8 mouse cellular contexts compared by ENCODE assay signal in the genomic region with DNA sequence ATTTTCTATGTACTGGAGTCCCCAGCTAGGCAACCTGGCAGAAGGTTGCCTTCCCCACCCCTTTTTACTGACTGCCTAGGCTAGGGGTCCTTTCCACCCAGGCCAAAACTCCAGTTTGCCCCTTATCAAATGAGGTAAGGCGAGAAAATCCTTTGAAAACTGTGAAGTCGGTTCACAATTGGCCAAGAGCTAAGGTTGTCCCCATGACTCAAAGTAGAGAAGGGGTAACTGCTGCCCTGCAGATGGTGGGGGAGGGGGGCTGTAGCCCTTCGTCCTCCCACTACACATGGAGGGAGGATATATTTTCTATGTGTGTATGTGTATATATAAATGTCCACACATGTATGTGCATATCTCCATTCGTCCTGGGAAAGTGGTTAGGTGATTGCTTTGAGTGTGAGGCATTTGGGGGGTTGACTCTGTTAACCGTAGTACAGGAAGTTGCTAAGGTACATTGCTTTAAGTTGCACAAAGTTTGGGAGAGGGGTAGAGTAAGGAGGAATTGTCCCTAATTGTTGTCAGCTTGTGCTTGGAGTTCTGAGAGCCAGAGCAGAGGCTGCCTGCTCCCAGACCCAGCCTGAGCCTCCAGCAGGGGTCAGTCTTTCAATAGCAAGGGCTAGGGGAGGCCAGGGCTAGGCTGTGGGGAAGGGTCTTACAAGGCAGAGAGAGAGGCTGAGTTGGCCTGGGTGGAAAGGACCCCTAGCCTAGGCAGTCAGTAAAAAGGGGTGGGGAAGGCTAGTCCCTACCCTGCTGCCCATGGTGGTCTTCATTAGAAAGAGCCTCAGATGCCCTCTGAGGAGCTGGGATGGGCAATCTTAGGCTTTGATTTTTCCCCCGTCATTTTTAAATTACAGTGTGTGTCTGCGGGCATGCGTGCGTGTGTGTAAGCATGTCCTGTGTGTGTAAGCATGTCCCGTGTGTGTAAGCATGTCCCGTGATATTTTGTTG. TPM values are rescaled to one million over a fixed set of nuclear protein-coding genes. Genes with fewer than 3 reads are reported as not detected.
DNase-seq lines count a peak whose midpoint lies in the region; ATAC-seq and TF ChIP-seq lines count a peak whose summit lies in the region.

No protein-coding gene starts in this region.

- no peak overlapping the region for H3K9ac ChIP-seq in heart, postnatal 0 days (replicated peaks; ENCODE audit: low read depth, low read length)
- H3K9ac ChIP-seq in midbrain, embryonic 11.5 days (ENCODE audit: low read length): 0 out of 2 replicates have a peak overlapping the region, but pooled peaks have one; percentile 17

- intact Hi-C loops in gastrocnemius, postnatal 14 days (cut with DNase I; ENCODE audit: low total_unique reads): loop anchor here (10.0 kb wide), 1 partner anchor 72 kb away; no protein-coding TSS in a partner anchor

- ATAC-seq in heart, postnatal 0 days (ENCODE audit: insufficient read depth, low read depth): no peak
- peak; percentile 63 for ATAC-seq in midbrain, embryonic 11.5 days (ENCODE audit: low FRiP score)

- no peak for TF ChIP-seq EP300 in heart, postnatal 0 days (IDR thresholded peaks at IDR 0.05; ENCODE audit: low read depth)

- H3K27me3 ChIP-seq in heart, postnatal 0 days (ENCODE audit: control insufficient read depth, insufficient read depth, low read length): no peaks in the 10 kb centered on the region
- no peaks in the 10 kb centered on the region for H3K27me3 ChIP-seq in midbrain, embryonic 11.5 days (ENCODE audit: control insufficient read depth, insufficient read depth, low read length)

- H3K4me2 ChIP-seq in heart, postnatal 0 days (ENCODE audit: low read depth, low read length): no peak overlapping the region
- no peak overlapping the region for H3K4me2 ChIP-seq in midbrain, embryonic 11.5 days

- no peaks in the 10 kb centered on the region for H3K9me3 ChIP-seq in heart, postnatal 0 days (replicated peaks; ENCODE audit: control insufficient read depth, low read length)
- H3K9me3 ChIP-seq in midbrain, embryonic 11.5 days (ENCODE audit: control insufficient read depth, low read length): no peaks in the 10 kb centered on the region

- H3K4me1 ChIP-seq in heart, postnatal 0 days (ENCODE audit: control insufficient read depth, insufficient read depth): peaks cover 23% of the 10 kb centered on the region
- H3K4me1 ChIP-seq in midbrain, embryonic 11.5 days (ENCODE audit: control insufficient read depth, insufficient read depth, low read length): peaks cover 26% of the 10 kb centered on the region

- H3K4me3 ChIP-seq in heart, postnatal 0 days (ENCODE audit: low read depth, low read length): no peak overlapping the region
- no peak overlapping the region for H3K4me3 ChIP-seq in midbrain, embryonic 11.5 days (ENCODE audit: low read depth, low read length)

- TF ChIP-seq CTCF in heart, postnatal 0 days (IDR thresholded peaks at IDR 0.05; ENCODE audit: low read depth): peak; percentile 66

- peaks cover 10% of the 10 kb centered on the region for H3K36me3 ChIP-seq in heart, postnatal 0 days (replicated peaks; ENCODE audit: control insufficient read depth, insufficient read depth, low read length)
- peaks cover 2% of the 10 kb centered on the region; the same call in 1 of the 2 replicates for H3K36me3 ChIP-seq in midbrain, embryonic 11.5 days (ENCODE audit: control insufficient read depth, insufficient read depth, low read length)

- 65% methylated on average over 11 of the region's 11 CpGs for WGBS in heart, postnatal 0 days
- WGBS in midbrain, embryonic 11.5 days: 82% methylated on average over 11 of the region's 11 CpGs

- H3K27ac ChIP-seq in heart, postnatal 0 days (ENCODE audit: low read depth): no peak overlapping the region
- H3K27ac ChIP-seq in midbrain, embryonic 11.5 days (ENCODE audit: low read depth, low read length): no peak overlapping the region

- peak; percentile 45 to 72 for DNase-seq in adrenal gland, postnatal 36 days
- DNase-seq in adrenal gland, postnatal 25 days: no peak
- peak; percentile 47 for DNase-seq in thymus, postnatal 14 days
- DNase-seq in thymus, postnatal 36 days: no peak
- DNase-seq in heart, postnatal 0 days (ENCODE audit: low spot score): no peak
- DNase-seq in midbrain, embryonic 11.5 days (ENCODE audit: low spot score, missing footprints): peak; percentile 91
- no peak for DNase-seq in gastrocnemius, postnatal 14 days
- no peak for DNase-seq in urinary bladder, postnatal 36 days (ENCODE audit: low spot score in 2 of 2)

RNA-seq across cellular contexts. Expression of a gene that starts 5.2 kb away (rescaled TPM):
- 10 to 100 TPM; 32.0 to 32.8 TPM for total RNA-seq in adrenal gland, postnatal 36 days (2021)
- 34.7 and 52.3 TPM in 2 replicates for total RNA-seq in adrenal gland, postnatal 25 days (2021)
- 12.0 and 17.7 TPM in 2 replicates for total RNA-seq in heart, postnatal 0 days (2014; rRNA removed; ENCODE audit: low replicate concordance)
- polyA plus RNA-seq in heart, postnatal 0 days (2015; fragmentation: Nextera tagmentation; extraction: Ambion mirVana): 7.2 TPM in 2 replicates
- polyA plus RNA-seq in midbrain, embryonic 11.5 days (2014; fragmentation: Nextera tagmentation; extraction: Ambion mirVana): 10.5 and 10.6 TPM in 2 replicates
- total RNA-seq in gastrocnemius, postnatal 14 days (2021): 10 to 100 TPM; 13.4 to 18.5 TPM

RNA-seq across cellular contexts. Expression of a gene that starts 10.8 kb away (rescaled TPM):
- 10 to 100 TPM; 25.6 to 27.0 TPM for total RNA-seq in adrenal gland, postnatal 36 days (2021)
- 29.9 and 31.7 TPM in 2 replicates for total RNA-seq in adrenal gland, postnatal 25 days (2021)
- 40.1 and 61.3 TPM in 2 replicates for total RNA-seq in heart, postnatal 0 days (2014; rRNA removed; ENCODE audit: low replicate concordance)
- 39.9 and 40.6 TPM in 2 replicates for polyA plus RNA-seq in heart, postnatal 0 days (2015; fragmentation: Nextera tagmentation; extraction: Ambion mirVana)
- polyA plus RNA-seq in midbrain, embryonic 11.5 days (2014; fragmentation: Nextera tagmentation; extraction: Ambion mirVana): 54.8 and 57.4 TPM in 2 replicates
- 10 to 100 TPM; 15.9 to 16.1 TPM for total RNA-seq in gastrocnemius, postnatal 14 days (2021)

RNA-seq across cellular contexts. Expression of a gene that starts 19.9 kb away (rescaled TPM):
- total RNA-seq in adrenal gland, postnatal 36 days (2021): not detected
- not detected in 2 replicates for total RNA-seq in adrenal gland, postnatal 25 days (2021)
- not detected in 2 replicates for total RNA-seq in heart, postnatal 0 days (2014; rRNA removed; ENCODE audit: low replicate concordance)
- polyA plus RNA-seq in heart, postnatal 0 days (2015; fragmentation: Nextera tagmentation; extraction: Ambion mirVana): not detected in 2 replicates
- polyA plus RNA-seq in midbrain, embryonic 11.5 days (2014; fragmentation: Nextera tagmentation; extraction: Ambion mirVana): 0.72 and 1.4 TPM in 2 replicates
- not detected for total RNA-seq in gastrocnemius, postnatal 14 days (2021)

RNA-seq across cellular contexts. Expression of a gene that starts 20.2 kb away (rescaled TPM):
- total RNA-seq in adrenal gland, postnatal 36 days (2021): 100 to 1,000 TPM; 544 to 638 TPM
- total RNA-seq in adrenal gland, postnatal 25 days (2021): 580 and 681 TPM in 2 replicates
- 599 and 872 TPM in 2 replicates for total RNA-seq in heart, postnatal 0 days (2014; rRNA removed; ENCODE audit: low replicate concordance)
- 301 TPM in 2 replicates for polyA plus RNA-seq in heart, postnatal 0 days (2015; fragmentation: Nextera tagmentation; extraction: Ambion mirVana)
- polyA plus RNA-seq in midbrain, embryonic 11.5 days (2014; fragmentation: Nextera tagmentation; extraction: Ambion mirVana): 432 and 501 TPM in 2 replicates
- 100 to 1,000 TPM; 194 to 231 TPM for total RNA-seq in gastrocnemius, postnatal 14 days (2021)

RNA-seq across cellular contexts. Expression of a gene that starts 36.3 kb away (rescaled TPM):
- total RNA-seq in adrenal gland, postnatal 36 days (2021): under 1 TPM in 1 of 2 experiments, not detected in 1; 0.03 TPM
- total RNA-seq in adrenal gland, postnatal 25 days (2021): not detected in 2 replicates
- total RNA-seq in heart, postnatal 0 days (2014; rRNA removed; ENCODE audit: low replicate concordance): under 0.01 and 0.43 TPM in 2 replicates
- polyA plus RNA-seq in heart, postnatal 0 days (2015; fragmentation: Nextera tagmentation; extraction: Ambion mirVana): 0.04 TPM in 2 replicates
- polyA plus RNA-seq in midbrain, embryonic 11.5 days (2014; fragmentation: Nextera tagmentation; extraction: Ambion mirVana): 0.03 TPM in 2 replicates
- under 1 TPM; 0.02 TPM for total RNA-seq in gastrocnemius, postnatal 14 days (2021)

Comparison
In these comparisons a context has a peak if more than half of its experiments do, and no peak if none do; other contexts are left out.
1. DNase-seq: peak in adrenal gland, postnatal 36 days (2 of 2), thymus, postnatal 14 days (single experiment) and midbrain, embryonic 11.5 days (single experiment); none in adrenal gland, postnatal 25 days (single experiment), thymus, postnatal 36 days (0 of 2), heart, postnatal 0 days (single experiment), gastrocnemius, postnatal 14 days (single experiment) and urinary bladder, postnatal 36 days (0 of 2).